Mouse (Mus musculus) left cerebral cortex, adult 9 months (tissue): ENCODE data around the gene Iglon5.

Source experiments
- DNase-seq, 2 experiments: peaks; one replicate each; pipeline ENCODE4 v3.0.0; 2022; ENCODE audit warnings: low spot score in 2 of 2

The Iglon5 gene

DNA sequence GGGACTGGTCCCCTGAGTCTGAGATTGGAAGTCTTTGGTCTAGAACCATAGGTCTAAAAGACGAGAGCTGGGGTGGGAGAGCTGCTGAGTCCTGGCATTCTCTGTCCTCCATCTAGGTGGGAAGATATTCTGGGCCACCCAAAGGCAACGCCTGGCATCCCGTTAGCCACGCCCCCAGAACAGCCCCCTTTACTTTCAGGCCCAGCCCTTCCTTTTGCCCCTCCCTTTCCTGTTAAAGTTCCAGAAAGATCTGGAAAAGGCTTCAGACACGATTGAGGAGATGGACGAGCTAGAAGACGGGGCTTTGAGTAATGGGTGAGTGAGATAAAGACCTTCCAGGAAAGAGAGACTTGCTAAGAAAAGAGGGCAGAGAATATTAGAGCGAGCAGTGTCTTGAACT is 62.5 kb downstream of the Iglon5 start, which contains the start of gene Lim2:
Gene Lim2, plus strand, starts transcription at position 265 of the 400 bp plus-strand sequence.
- DNase-seq = no peak

DNA sequence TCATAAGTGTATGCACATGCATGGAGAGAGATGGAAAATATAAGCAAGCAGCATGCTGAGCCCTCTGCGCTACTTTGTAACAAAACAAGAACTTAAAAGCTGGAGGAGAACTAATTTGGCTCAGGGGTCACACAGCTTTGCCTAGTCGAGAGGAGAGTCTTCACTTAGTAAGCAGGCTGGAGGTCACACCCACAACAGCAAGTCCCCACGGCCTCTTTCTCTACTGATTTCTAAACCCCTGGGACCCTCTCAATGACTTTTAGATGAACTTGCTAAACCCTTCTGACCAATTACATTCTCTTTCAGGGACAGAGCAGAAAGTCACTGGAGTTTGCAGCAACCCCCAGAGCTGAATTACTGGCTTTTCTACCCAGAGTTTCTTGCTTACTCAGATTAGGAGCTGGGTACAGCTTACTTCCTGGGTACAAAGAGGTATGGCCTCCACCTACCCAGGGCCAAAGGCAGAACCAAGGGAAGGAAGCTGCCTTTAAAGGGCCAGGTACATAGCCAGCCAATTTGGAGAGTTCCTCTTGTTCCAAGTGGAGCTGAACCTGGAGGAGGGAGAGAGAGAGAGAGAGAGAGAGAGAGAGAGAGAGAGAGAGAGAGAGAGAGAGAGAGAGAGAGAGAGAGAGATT is 65.8 kb downstream of the Iglon5 start:
- no peak for DNase-seq

DNA sequence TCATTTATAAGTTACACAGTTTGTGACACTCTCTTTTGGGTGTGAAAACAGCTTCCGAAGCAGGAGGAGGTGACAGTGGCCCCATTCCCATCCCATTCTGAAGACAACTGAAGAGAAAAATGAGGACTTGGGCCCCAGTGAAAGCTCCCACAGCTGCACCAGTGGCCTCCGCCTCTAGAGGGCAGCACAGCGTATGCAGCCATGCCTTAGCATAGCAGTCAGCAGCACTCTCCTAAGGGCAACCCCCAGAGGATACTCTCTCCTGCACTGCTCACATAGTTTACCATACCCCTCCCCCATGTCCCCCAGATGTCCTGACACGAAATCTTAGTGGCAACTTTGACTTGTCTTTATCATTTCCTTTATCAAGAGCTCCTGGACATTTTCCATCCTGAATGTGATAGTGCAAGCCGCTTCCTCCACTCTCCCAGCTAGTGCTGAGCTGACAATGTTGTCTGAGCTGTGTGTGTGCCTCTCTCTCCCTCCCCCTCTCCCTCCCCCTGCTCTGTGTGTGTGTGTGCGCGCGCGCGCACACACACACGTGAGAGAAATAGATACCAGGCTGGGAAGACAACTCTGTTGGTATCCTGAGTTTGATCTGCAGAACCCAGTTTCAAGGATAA is 66.8 kb downstream of the Iglon5 start:
- DNase-seq = peak in 1 of 2 experiments; percentile 85
